Mouse (Mus musculus) mouse embryonic stem cell (cell line): ENCODE data around the gene Lmo1.

Source experiments
- in situ Hi-C, 2 experiments: fragments of 300-500 bp; cut with MboI; formaldehyde crosslinking; loops; 1 replicate in 1 of 2; 3 replicates in 1 of 2; pipeline ENCODE4 v1.14.3; 2019 to 2020; ENCODE audit warnings: low sequenced_read_pairs in 2 of 2, low pct_unique_long_range_greater_than_20kb in 1 of 2, mixed read lengths in 1 of 2; ENCODE audit not compliant: unreplicated experiment in 1 of 2

Lmo1 gene

GRCm38 (mm10) chr7:109174949-109175669, at the start of gene Lmo1:
Gene Lmo1, minus strand, starts transcription at chr7:109175207.
- in situ Hi-C loops = loop anchor here in 1 of 2 experiments (10.0 kb wide), 1 partner anchor 440 kb away; no protein-coding TSS in a partner anchor

DNA sequence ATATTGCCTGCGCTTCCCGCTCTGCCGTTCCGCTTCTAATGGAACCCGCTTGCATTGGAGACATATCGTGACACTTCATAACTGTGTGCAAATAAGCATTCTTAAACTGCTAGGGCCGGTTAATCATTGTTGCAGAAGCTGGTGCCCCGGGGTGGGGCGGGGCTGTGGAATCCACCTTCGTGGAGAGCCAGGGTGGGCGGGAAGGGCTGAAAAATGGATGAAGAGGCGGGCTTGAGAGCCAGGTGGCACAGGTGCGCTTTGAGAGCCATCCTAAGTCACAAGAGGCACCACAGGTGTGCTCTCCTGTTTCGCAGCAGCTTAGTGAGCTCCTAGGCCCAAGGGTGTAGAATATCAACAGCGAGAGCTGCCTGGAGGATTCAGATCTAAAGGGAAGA, 46.7 kb upstream of the Lmo1 start:
- in situ Hi-C loops = no loop called here

GRCm38 (mm10) chr7:109220766-109221715, 46.0 kb upstream of the Lmo1 start:
- in situ Hi-C loops = no loop called here

DNA sequence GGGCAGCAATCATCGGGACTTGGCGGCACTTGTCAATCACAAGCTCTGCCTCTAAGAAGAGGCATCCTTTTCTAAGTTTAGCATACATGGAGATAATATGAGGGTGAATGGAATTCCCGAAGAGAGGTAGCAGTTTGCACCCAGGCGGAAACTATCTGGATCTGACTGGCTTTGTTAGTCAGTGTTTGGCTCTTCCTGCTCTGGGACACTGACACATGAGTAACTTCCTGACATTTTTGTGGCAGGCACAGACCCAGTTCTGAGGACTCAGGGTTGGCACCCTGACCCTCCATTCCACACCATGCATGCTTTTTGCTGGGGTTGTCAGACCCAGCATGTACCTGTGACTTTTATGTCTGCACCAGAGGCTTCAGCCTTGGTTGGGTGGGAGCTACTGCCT, 45.0 kb upstream of the Lmo1 start:
- in situ Hi-C loops = no loop called here

DNA sequence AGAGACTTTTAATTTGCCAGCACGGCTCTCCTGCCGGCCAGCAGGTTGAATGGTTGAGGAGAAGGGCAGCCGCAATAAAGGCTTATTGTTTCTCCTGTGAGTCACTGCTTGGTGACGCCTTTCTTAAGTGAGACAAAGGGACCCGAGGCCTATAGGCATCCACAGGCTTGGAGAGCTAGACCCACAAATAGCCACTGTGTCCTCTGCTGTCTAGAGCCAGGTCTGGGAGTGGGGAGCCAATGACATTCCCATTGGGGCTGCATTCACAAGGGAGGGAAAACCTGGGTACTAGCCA, 43.9 kb upstream of the Lmo1 start:
- in situ Hi-C loops = no loop called here

GRCm38 (mm10) chr7:109218130-109218976, 43.3 kb upstream of the Lmo1 start:
- in situ Hi-C loops = no loop called here

DNA sequence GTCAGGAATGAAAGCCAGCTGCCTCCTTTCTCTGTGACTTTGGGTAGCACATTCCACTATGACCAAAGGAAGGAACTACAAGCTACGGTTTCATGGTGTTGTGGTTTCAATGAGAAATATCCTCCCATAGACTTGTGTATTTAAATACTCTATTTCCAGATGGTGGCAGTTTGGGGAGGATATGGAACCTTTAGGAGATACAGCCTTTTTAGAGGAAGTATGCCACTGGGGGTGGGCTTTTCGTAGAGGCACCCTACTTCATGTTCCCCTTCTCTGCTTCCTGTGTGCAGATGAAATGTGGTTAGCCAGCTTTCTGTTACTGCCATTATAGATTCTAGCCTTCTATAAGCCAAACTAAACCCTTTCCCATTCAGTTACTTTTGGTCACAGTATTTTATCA, 34.8 kb upstream of the Lmo1 start:
- in situ Hi-C loops = no loop called here

DNA sequence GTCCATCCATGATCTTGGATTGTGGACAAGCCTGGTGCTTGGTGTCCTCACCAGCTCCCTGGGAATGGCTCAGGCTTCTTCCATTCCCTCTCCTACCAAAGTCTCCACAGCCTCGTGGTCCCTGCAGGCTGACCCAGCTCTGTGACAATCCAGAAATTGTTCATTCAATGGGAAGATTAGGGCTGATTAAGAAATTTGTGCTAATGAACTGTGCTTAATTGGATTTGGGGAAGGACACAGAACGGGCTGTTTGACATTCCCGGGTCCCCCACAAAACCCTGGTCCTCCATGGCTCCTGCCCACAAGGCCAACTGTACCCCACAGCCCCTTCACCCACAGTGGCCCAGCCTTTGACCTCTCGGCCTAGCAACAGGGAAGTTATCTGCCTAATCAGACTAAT, 32.8 kb upstream of the Lmo1 start:
- in situ Hi-C loops = no loop called here

DNA sequence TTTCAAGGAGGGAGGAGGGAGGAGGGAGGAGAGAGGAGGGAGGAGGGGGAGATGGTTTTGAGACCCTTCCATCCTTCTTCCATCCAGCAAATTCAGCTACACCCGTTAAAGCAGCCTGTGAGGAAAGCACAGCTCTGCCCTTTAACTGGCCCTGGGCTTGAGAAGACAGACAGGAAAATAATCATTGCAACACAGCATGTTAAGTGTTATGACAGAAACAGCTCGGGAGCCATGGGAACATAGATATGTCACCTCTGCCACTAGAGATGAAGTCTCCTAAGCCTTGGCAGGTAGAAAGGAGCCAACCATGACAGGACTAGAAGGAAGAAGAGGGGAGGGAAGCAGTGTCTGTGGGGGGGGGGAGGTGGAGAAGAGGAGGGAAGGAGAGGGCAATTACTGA, 31.4 kb upstream of the Lmo1 start:
- in situ Hi-C loops = no loop called here

GRCm38 (mm10) chr7:109203140-109203539, 28.1 kb upstream of the Lmo1 start:
- in situ Hi-C loops = no loop called here

- in situ Hi-C loops = no loop called here
Measured at GRCm38 (mm10) chr7:109200559-109200958, 25.6 kb upstream of the Lmo1 start.

- in situ Hi-C loops = no loop called here
Measured at GRCm38 (mm10) chr7:109197161-109197650, 22.2 kb upstream of the Lmo1 start.

DNA sequence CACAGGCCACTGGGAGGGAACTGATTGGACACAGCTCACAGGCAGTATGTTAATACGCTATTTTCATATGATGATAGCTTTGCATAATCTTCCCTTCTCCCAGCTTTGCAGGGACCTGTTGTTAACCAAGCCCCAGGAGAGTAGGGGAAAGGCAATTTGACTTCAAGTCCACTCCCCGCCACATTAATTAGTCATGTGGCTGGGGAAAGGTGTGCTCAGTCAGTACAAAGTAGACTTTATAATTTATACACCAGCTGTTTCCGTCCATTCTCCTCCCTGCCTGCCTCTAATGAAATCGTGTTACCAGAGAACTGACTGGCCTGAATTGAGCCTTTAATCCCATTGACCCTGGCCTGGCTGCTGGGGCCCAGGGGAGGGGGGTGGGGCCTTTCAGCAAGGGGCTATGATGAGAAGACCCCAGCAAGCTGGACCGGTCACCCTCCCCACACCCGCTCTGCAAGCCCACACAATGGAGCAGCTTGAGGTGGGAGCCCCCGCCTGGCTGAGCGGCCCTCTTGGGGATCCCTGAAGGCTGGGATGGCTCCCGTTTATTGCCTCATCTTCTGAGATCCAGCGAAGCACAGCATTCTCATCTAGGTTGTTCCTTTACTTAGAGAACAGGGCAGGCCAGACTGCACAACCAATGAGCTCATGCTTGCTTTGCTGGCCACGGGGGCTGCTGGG, 21.5 kb upstream of the Lmo1 start:
- in situ Hi-C loops = no loop called here

GRCm38 (mm10) chr7:109195982-109196381, 21.0 kb upstream of the Lmo1 start:
- in situ Hi-C loops = no loop called here

- in situ Hi-C loops = no loop called here
Measured at GRCm38 (mm10) chr7:109194850-109195249, 19.8 kb upstream of the Lmo1 start.

DNA sequence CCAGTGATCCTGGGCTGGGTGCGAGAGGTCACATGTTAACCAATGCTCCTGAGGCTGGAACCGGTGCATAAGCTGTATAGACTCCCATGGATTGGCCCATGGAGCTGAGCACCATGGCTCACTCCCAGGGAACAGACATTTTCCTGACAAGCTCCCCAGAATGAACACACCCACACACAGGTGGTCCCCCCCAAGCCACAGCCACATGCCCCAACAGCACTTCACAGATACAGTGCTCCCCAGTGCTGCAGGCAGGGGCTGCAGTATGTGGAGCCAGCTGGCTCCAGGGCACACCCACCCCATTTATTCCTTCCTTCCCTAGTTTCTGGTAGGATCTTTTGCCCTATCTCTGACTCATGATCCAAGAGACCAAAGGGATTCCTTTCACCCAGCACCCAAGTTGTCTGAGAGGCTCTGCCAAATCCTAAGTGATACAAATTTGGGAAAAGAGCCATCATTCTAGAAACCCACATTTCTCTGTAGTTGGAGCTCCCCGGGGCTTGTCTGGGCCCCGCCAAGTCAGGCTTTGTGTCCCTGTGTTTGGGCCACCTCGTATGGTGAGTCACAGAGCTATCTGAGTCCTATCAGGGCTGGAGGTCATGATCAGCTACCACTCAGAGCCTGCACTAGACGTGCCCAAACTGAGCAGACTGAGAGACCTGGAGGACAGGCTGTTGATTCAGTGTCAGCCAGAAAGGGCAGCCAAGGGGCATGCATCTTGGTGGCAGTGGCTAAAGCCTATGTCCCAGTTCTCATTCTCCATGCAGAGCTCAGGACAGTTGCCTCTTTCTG, 12.4 kb upstream of the Lmo1 start:
- in situ Hi-C loops = no loop called here

GRCm38 (mm10) chr7:109185975-109186374, 11.0 kb upstream of the Lmo1 start:
- in situ Hi-C loops = no loop called here

DNA sequence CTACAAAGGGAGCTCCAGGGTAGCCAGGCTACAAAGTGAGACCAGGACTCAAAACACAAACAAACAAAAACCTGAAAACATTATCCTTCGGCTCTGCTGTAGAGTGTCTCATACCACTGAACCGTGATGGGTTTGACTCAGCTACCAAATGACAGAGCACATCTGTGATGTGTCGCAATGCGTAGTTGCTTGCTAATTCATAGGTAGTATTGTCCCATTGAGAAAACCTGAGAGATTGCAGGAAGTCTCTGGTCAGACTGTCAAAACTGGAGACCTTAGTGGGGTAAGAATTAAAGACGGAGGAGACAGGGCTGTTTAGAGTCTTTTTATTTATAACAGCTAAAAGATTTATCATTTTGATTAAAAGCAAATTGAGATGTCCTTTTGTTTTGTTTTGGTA, 10.6 kb upstream of the Lmo1 start:
- in situ Hi-C loops = no loop called here
